Mouse (Mus musculus) liver, embryonic 14.5 days (tissue): Measurements from ENCODE around the gene Gpd2. TPM values are rescaled to one million over a fixed set of nuclear protein-coding genes. Genes with fewer than 3 reads are reported as not detected.

Source experiments
- ATAC-seq: fragments of 200-750 bp; cut with Nextera tagmentation; 2 replicates; pipeline ENCODE4 v1.8.0; 2017; ENCODE audit warnings: moderate number of reproducible peaks, mild to moderate bottlenecking, moderate library complexity; ENCODE audit not compliant: insufficient read depth
- DNase-seq, 3 experiments: peaks; one replicate each; pipeline ENCODE4 v3.0.0-alpha.2; 2012 to 2013; ENCODE audit warnings: low read depth in 3 of 3, low spot score in 3 of 3
- H3K27ac ChIP-seq: fragments of 300-500 bp; sonication (generic); 2 replicates; pipeline ENCODE4 v1.5.1; 2014; ENCODE audit warnings: moderate library complexity, mild to moderate bottlenecking, control low read depth, inconsistent platforms
- H3K27me3 ChIP-seq: fragments of 300-500 bp; sonication (generic); 2 replicates; pipeline ENCODE4 v1.6.1; 2014; ENCODE audit warnings: mild to moderate bottlenecking, low read length, moderate library complexity; ENCODE audit not compliant: control insufficient read depth, insufficient read depth
- H3K36me3 ChIP-seq: fragments of 300-500 bp; sonication (generic); replicated peaks from 2 replicates; pipeline ENCODE4 v1.6.1; 2014; ENCODE audit warnings: low read depth; ENCODE audit not compliant: control insufficient read depth, insufficient read depth
- H3K4me1 ChIP-seq, 2 experiments: fragments of 200-500 bp in 1 of 2; fragments of 300-500 bp in 1 of 2; sonication (generic) in 1 of 2; replicated peaks; 2 replicates each; pipeline ENCODE4 v1.6.1; 2012 to 2014; ENCODE audit warnings: antibody characterized with exemption in 1 of 2, inconsistent platforms in 1 of 2, low read length in 1 of 2; ENCODE audit not compliant: control insufficient read depth in 2 of 2, insufficient read depth in 2 of 2
- H3K4me2 ChIP-seq: fragments of 300-500 bp; sonication (generic); 2 replicates; pipeline ENCODE4 v1.6.1; 2014; ENCODE audit warnings: low read depth, mild to moderate bottlenecking, control low read depth, moderate library complexity
- H3K4me3 ChIP-seq, 2 experiments: fragments of 200-500 bp in 1 of 2; fragments of 300-500 bp in 1 of 2; sonication (generic) in 1 of 2; 2 replicates each; pipeline ENCODE4 v1.5.1; 2012 to 2014; ENCODE audit warnings: low read depth in 2 of 2, low read length in 2 of 2, mild to moderate bottlenecking in 2 of 2, control low read depth in 1 of 2, inconsistent platforms in 1 of 2, moderate library complexity in 1 of 2; ENCODE audit not compliant: insufficient read depth in 1 of 2
- H3K9ac ChIP-seq: fragments of 300-500 bp; sonication (generic); replicated peaks from 2 replicates; pipeline ENCODE4 v1.6.1; 2014; ENCODE audit warnings: mild to moderate bottlenecking, control low read depth, moderate library complexity
- H3K9me3 ChIP-seq: fragments of 300-500 bp; sonication (generic); 2 replicates; pipeline ENCODE4 v1.6.1; 2016; ENCODE audit warnings: low read length, mixed read lengths; ENCODE audit not compliant: control insufficient read depth
- CTCF ChIP-seq: IDR thresholded peaks from 2 replicates; pipeline ENCODE4 v1.5.1; 2016; ENCODE audit warnings: antibody characterized with exemption, low read depth, control low read depth
- EP300 ChIP-seq: IDR thresholded peaks from 2 replicates; pipeline ENCODE4 v1.6.1; 2016; ENCODE audit warnings: antibody characterized with exemption, low read depth
- WGBS: fragments of 180-500 bp; shearing (Covaris S2); extraction: QIAGEN DNeasy Blood & Tissue Kit; methylation state at CpG from one replicate; pipeline ENCODE4 v1.1.7; 2014; ENCODE audit not compliant: insufficient replicate concordance; 5-methylcytosine and 5-hydroxymethylcytosine counted together
- polyA plus RNA-seq, 2 experiments: library from polyadenylated mRNA; depleted of rRNA in 1 of 2; stranded (reverse) in 1 of 2; unstranded in 1 of 2; fragments of >200 nt; fragmentation: Nextera tagmentation in 1 of 2; extraction: Ambion mirVana in 1 of 2; gene quantifications; 2 replicates each; pipeline versions ENCODE4 v1.2.1 to v1.2.3; 2012 to 2014

The Gpd2 gene
- polyA plus RNA-seq, 2 experiments: 2.1 to 4.7 TPM

GRCm38 (mm10) chr2:57316055-57316454 lies 78.6 kb downstream of the Gpd2 start:
- no peaks in the 10 kb centered on the region for H3K4me1 ChIP-seq
- peak; percentile 64 for TF ChIP-seq CTCF
- no peak for TF ChIP-seq EP300
- DNase-seq: peak in 1 of 3 experiments; percentile 6
- H3K27ac ChIP-seq: no peak overlapping the region
- H3K4me3 ChIP-seq: no peak overlapping the region
- H3K9me3 ChIP-seq: no peaks in the 10 kb centered on the region
- no peaks in the 10 kb centered on the region for H3K36me3 ChIP-seq
- no peak overlapping the region for H3K4me2 ChIP-seq
- H3K27me3 ChIP-seq: no peaks in the 10 kb centered on the region
- H3K9ac ChIP-seq: no peak overlapping the region
- 14% methylated on average over 2 of the region's 2 CpGs for WGBS
- no peak for ATAC-seq

- Histone ChIP-seq H3K4me3 (no peak overlapping the region), H3K27me3 (no peaks in the 10 kb centered on the region), H3K4me1 (no peaks in the 10 kb centered on the region), H3K36me3 (no peaks in the 10 kb centered on the region), H3K9me3 (no peaks in the 10 kb centered on the region), H3K9ac (no peak overlapping the region), H3K4me2 (no peak overlapping the region), H3K27ac (no peak overlapping the region)
- ATAC-seq (no peak), DNase-seq (no peak)
- TF ChIP-seq CTCF: no peak
- no peak for TF ChIP-seq EP300
- WGBS: 61% methylated on average over 3 of the region's 3 CpGs
Observed at GRCm38 (mm10) chr2:57318336-57318735, 80.9 kb downstream of the Gpd2 start.

- Histone ChIP-seq H3K27ac (no peak overlapping the region), H3K36me3 (no peaks in the 10 kb centered on the region), H3K27me3 (no peaks in the 10 kb centered on the region), H3K9me3 (no peaks in the 10 kb centered on the region), H3K9ac (no peak overlapping the region), H3K4me3 (no peak overlapping the region), H3K4me2 (no peak overlapping the region), H3K4me1 (no peaks in the 10 kb centered on the region; a peak in 1 of 4 replicates)
- WGBS: 81% methylated on average over 8 of the region's 8 CpGs
- ATAC-seq (no peak), DNase-seq (no peak)
- TF ChIP-seq CTCF: no peak
- no peak for TF ChIP-seq EP300
Observed at GRCm38 (mm10) chr2:57326091-57326490, 88.7 kb downstream of the Gpd2 start.

- ATAC-seq (no peak), DNase-seq (no peak)
- no peaks in the 10 kb centered on the region for H3K36me3 ChIP-seq
- H3K27ac ChIP-seq: no peak overlapping the region
- WGBS: 42% methylated on average over 7 of the region's 7 CpGs
- H3K9ac ChIP-seq: no peak overlapping the region
- H3K9me3 ChIP-seq: no peaks in the 10 kb centered on the region
- no peaks in the 10 kb centered on the region; a peak in 1 of 4 replicates for H3K4me1 ChIP-seq
- no peak overlapping the region for H3K4me2 ChIP-seq
- no peak for TF ChIP-seq EP300
- no peak for TF ChIP-seq CTCF
- H3K27me3 ChIP-seq: no peaks in the 10 kb centered on the region
- no peak overlapping the region for H3K4me3 ChIP-seq
Observed at GRCm38 (mm10) chr2:57329327-57329726, 91.9 kb downstream of the Gpd2 start.

GRCm38 (mm10) chr2:57330812-57331211 lies 93.4 kb downstream of the Gpd2 start:
- H3K9ac ChIP-seq: no peak overlapping the region
- H3K27me3 ChIP-seq: no peaks in the 10 kb centered on the region
- DNase-seq (no peak), ATAC-seq (no peak)
- no peak overlapping the region for H3K27ac ChIP-seq
- no peaks in the 10 kb centered on the region for H3K9me3 ChIP-seq
- no peaks in the 10 kb centered on the region for H3K36me3 ChIP-seq
- H3K4me2 ChIP-seq: no peak overlapping the region
- 27% methylated on average over 3 of the region's 3 CpGs for WGBS
- H3K4me1 ChIP-seq: no peaks in the 10 kb centered on the region; a peak in 1 of 4 replicates
- no peak overlapping the region for H3K4me3 ChIP-seq
- TF ChIP-seq CTCF: no peak
- no peak for TF ChIP-seq EP300
